Mouse (Mus musculus) hematopoietic stem cell, adult 5-6 weeks (primary cell): Measurements from ENCODE around the gene Ints4. TPM values are rescaled to one million over a fixed set of nuclear protein-coding genes. Genes with fewer than 3 reads are reported as not detected.

Experiments
- total RNA-seq: library from RNA; stranded (forward); fragments of 172-1452, 232-1000 nt; gene quantifications from 2 replicates; pipeline ENCODE4 v1.2.3, GENCODE M21; 2017

Gene Ints4
- total RNA-seq, 1 experiment from 2014 or later, result 55.4 TPM

Other genes starting within 250 kb of the Ints4 start
- 0.84 TPM in 1 of 2 replicates, not detected in the other for gene Usp35, start 148.9 kb upstream of the Ints4 start, total RNA-seq
- 1.6 and 1.9 TPM in 2 replicates for gene Kctd21, start 148.6 kb upstream of the Ints4 start, total RNA-seq
- 26.4 and 39.6 TPM in 2 replicates for gene Alg8, start 109.3 kb upstream of the Ints4 start, total RNA-seq
- gene Ndufc2, start 81.0 kb upstream of the Ints4 start, total RNA-seq, result 203 and 317 TPM in 2 replicates
- gene Thrsp, start 63.2 kb upstream of the Ints4 start, total RNA-seq, result not detected in 2 replicates
- 4.1 and 4.6 TPM in 2 replicates for gene Kctd14, start 29.6 kb upstream of the Ints4 start, total RNA-seq
- gene Aamdc, start 98.5 kb downstream of the Ints4 start, total RNA-seq, result 49.9 and 80.4 TPM in 2 replicates
- gene Rsf1, start 98.9 kb downstream of the Ints4 start, total RNA-seq, result 68.5 and 75.8 TPM in 2 replicates
- gene Clns1a, start 215.7 kb downstream of the Ints4 start, total RNA-seq, result 128 and 154 TPM in 2 replicates